In genomic region chr7:29519211-29519550, GRCm38 (mm10) we compare ENCODE assay signal across 8 mouse cellular contexts. TPM values are rescaled to one million over a fixed set of nuclear protein-coding genes. Genes with fewer than 3 reads are reported as not detected.
DNase-seq lines count a peak whose midpoint lies in the region; ATAC-seq and TF ChIP-seq lines count a peak whose summit lies in the region.

No protein-coding gene starts in this region.

- peak overlapping the region; percentile 84 for H3K4me3 ChIP-seq in kidney, postnatal 0 days (replicated peaks; ENCODE audit: low read depth, low read length)
- peak overlapping the region; percentile 77 for H3K4me3 ChIP-seq in brown adipose tissue, adult 24 weeks (ENCODE audit: insufficient read depth, low read depth, low read length)
- peak overlapping the region; percentile 89 for H3K4me3 ChIP-seq in hindbrain, embryonic 12.5 days

- WGBS in kidney, postnatal 0 days: 1% methylated on average over 19 of the region's 19 CpGs
- under 1% methylated on average over 19 of the region's 19 CpGs for WGBS in hindbrain, embryonic 12.5 days

- no peaks in the 10 kb centered on the region for H3K27me3 ChIP-seq in kidney, postnatal 0 days (ENCODE audit: insufficient read depth, low read length)
- no peaks in the 10 kb centered on the region for H3K27me3 ChIP-seq in hindbrain, embryonic 12.5 days

- no peak for TF ChIP-seq CTCF in kidney, postnatal 0 days (IDR thresholded peaks at IDR 0.05; ENCODE audit: low read depth)

- peaks cover 9% of the 10 kb centered on the region; the same call in 1 of the 2 replicates for H3K4me1 ChIP-seq in kidney, postnatal 0 days (replicated peaks; ENCODE audit: insufficient read depth, low read length)
- peaks cover 6% of the 10 kb centered on the region for H3K4me1 ChIP-seq in brown adipose tissue, adult 24 weeks (ENCODE audit: control insufficient read depth, insufficient read depth, insufficient read length, low read length)
- peaks cover 16% of the 10 kb centered on the region for H3K4me1 ChIP-seq in hindbrain, embryonic 12.5 days

- H3K27ac ChIP-seq in kidney, postnatal 0 days: peak overlapping the region; percentile 71; the same call in 1 of the 2 replicates
- H3K27ac ChIP-seq in brown adipose tissue, adult 24 weeks (replicated peaks; ENCODE audit: low read depth, low read length): no peak overlapping the region
- H3K27ac ChIP-seq in hindbrain, embryonic 12.5 days: peak overlapping the region; percentile 87

- no peak for ATAC-seq in kidney, postnatal 0 days (replicated peaks; ENCODE audit: low FRiP score, low read depth)
- peak; percentile 24; the same call in 1 of the 2 replicates for ATAC-seq in hindbrain, embryonic 12.5 days (ENCODE audit: low FRiP score)

- H3K9ac ChIP-seq in kidney, postnatal 0 days (ENCODE audit: low read depth, low read length): peak overlapping the region; percentile 65
- peak overlapping the region; percentile 90 for H3K9ac ChIP-seq in hindbrain, embryonic 12.5 days

- peak overlapping the region; percentile 90 for H3K4me2 ChIP-seq in kidney, postnatal 0 days (ENCODE audit: low read length)
- peak overlapping the region; percentile 93 for H3K4me2 ChIP-seq in hindbrain, embryonic 12.5 days (replicated peaks)

- H3K9me3 ChIP-seq in kidney, postnatal 0 days (replicated peaks; ENCODE audit: low read length): no peaks in the 10 kb centered on the region
- no peaks in the 10 kb centered on the region for H3K9me3 ChIP-seq in hindbrain, embryonic 12.5 days (replicated peaks)

- DNase-seq in kidney, postnatal 0 days (ENCODE audit: low spot score): no peak
- no peak for DNase-seq in kidney, postnatal 10 days
- DNase-seq in lung, postnatal 36 days: peak; percentile 33
- no peak for DNase-seq in cerebellum, postnatal 4 days (ENCODE audit: low spot score in 2 of 2)
- DNase-seq in cerebellum, adult 9-11 months: no peak
- no peak for DNase-seq in thymus, postnatal 25 days

- no peaks in the 10 kb centered on the region for H3K36me3 ChIP-seq in kidney, postnatal 0 days (ENCODE audit: insufficient read depth, low read length)
- H3K36me3 ChIP-seq in hindbrain, embryonic 12.5 days: no peaks in the 10 kb centered on the region

RNA-seq across cellular contexts. Expression of gene Sipa1l3, which starts 0.7 kb away (rescaled TPM):
- polyA plus RNA-seq in kidney, postnatal 0 days (2015; fragmentation: Nextera tagmentation; extraction: Ambion mirVana): 8.3 and 10.2 TPM in 2 replicates
- 6.5 and 9.6 TPM in 2 replicates for polyA plus RNA-seq in brown adipose tissue, adult 24 weeks (2012; ENCODE audit: insufficient read depth, insufficient read length, missing spikeins)
- 15.9 and 18.3 TPM in 2 replicates for polyA plus RNA-seq in hindbrain, embryonic 12.5 days (2016; fragmentation: Nextera tagmentation; extraction: Ambion mirVana)
